Mouse (Mus musculus) heart, adult 18-20 months (tissue): ENCODE data around the gene Dpy19l3. TPM values are rescaled to one million over a fixed set of nuclear protein-coding genes. Genes with fewer than 3 reads are reported as not detected.

ENCODE experiments used
- DNase-seq, 2 experiments: peaks; one replicate each; pipeline ENCODE4 v3.0.0; 2021 to 2022; ENCODE audit warnings: mixed read lengths in 1 of 2
- total RNA-seq, 2 experiments: library from RNA; stranded (reverse); gene quantifications; 2 replicates each; pipeline ENCODE4 v1.2.3; 2021

Dpy19l3 gene
- total RNA-seq, 2 experiments from 2014 or later = 3.8 to 6.7 TPM

GRCm38 (mm10) chr7:35750873-35751272 lies 3.4 kb downstream of the Dpy19l3 start:
- DNase-seq = no peak

- DNase-seq = no peak
These were observed 6.8 kb downstream of the Dpy19l3 start for GRCm38 (mm10) chr7:35747397-35747964.

GRCm38 (mm10) chr7:35746686-35747396 lies 7.4 kb downstream of the Dpy19l3 start:
- DNase-seq = no peak

GRCm38 (mm10) chr7:35745281-35745702 lies 9.0 kb downstream of the Dpy19l3 start:
- DNase-seq = no peak

GRCm38 (mm10) chr7:35744771-35745170 lies 9.5 kb downstream of the Dpy19l3 start:
- no peak for DNase-seq

GRCm38 (mm10) chr7:35742310-35742709 lies 11.9 kb downstream of the Dpy19l3 start:
- no peak for DNase-seq

- DNase-seq = no peak
These were observed 12.4 kb downstream of the Dpy19l3 start for GRCm38 (mm10) chr7:35741858-35742257.

- peak; percentile 14 to 55 for DNase-seq
These were observed 13.6 kb downstream of the Dpy19l3 start for GRCm38 (mm10) chr7:35740489-35741230.

- DNase-seq = no peak
These were observed 15.4 kb downstream of the Dpy19l3 start for GRCm38 (mm10) chr7:35738871-35739270.

- no peak for DNase-seq
These were observed 20.8 kb downstream of the Dpy19l3 start for GRCm38 (mm10) chr7:35733313-35734050.

GRCm38 (mm10) chr7:35732585-35733059 lies 21.6 kb downstream of the Dpy19l3 start:
- no peak for DNase-seq

GRCm38 (mm10) chr7:35729621-35730031 lies 24.6 kb downstream of the Dpy19l3 start:
- DNase-seq = peak; percentile 18 to 36

- DNase-seq = no peak
These were observed 25.9 kb downstream of the Dpy19l3 start for GRCm38 (mm10) chr7:35728376-35728775.

- DNase-seq = no peak
These were observed 31.2 kb downstream of the Dpy19l3 start for GRCm38 (mm10) chr7:35723035-35723434.

GRCm38 (mm10) chr7:35718421-35719178 lies 35.7 kb downstream of the Dpy19l3 start:
- DNase-seq = no peak

GRCm38 (mm10) chr7:35710366-35710765 lies 43.9 kb downstream of the Dpy19l3 start:
- DNase-seq = no peak

- DNase-seq = no peak
These were observed 46.2 kb downstream of the Dpy19l3 start for GRCm38 (mm10) chr7:35708101-35708500.

GRCm38 (mm10) chr7:35699005-35699404 lies 55.2 kb downstream of the Dpy19l3 start:
- DNase-seq = no peak

- DNase-seq = no peak
These were observed 56.2 kb downstream of the Dpy19l3 start for GRCm38 (mm10) chr7:35698073-35698472.

GRCm38 (mm10) chr7:35692641-35693040 lies 61.6 kb downstream of the Dpy19l3 start:
- no peak for DNase-seq

- DNase-seq = no peak
These were observed 62.1 kb downstream of the Dpy19l3 start for GRCm38 (mm10) chr7:35692117-35692516.
